In the genomic region with DNA sequence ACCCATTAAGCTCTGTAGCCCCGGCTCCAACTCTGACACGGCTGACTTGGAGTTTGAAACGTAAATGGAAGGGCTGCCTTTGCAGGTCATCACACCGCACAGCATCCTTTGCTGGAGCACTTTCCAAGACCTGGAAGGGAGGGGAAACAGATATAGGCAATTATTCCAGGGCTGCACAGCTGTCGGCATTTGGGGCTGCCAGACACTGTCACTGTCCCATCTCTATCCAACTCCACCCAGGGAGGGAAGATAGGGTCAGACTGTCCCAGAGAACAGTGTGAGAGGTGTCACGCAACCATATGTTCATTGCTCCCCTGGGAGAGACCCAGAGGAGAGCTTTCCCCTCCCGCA, we compare ENCODE assay signal across 10 mouse cellular contexts.
A peak's percentile ranks its signal among the peaks of the same experiment; 100 is the strongest.
DNase-seq lines count a peak whose midpoint lies in the region; ATAC-seq lines count a peak whose summit lies in the region.
"Had no signal": no experiment of that assay in that cellular context is flagged by ENCODE, and none has a peak within 500 bp of the region (broad histone marks: within the 10 kb centered on the region; RNA-seq: fewer than 3 reads in every experiment).

No protein-coding gene starts in this region.

- H3K9ac ChIP-seq in heart, embryonic 15.5 days = no peak overlapping the region
- 0 out of 2 replicates have a peak overlapping the region, but pooled peaks have one; percentile 20 for H3K9ac ChIP-seq in embryonic facial prominence, embryonic 14.5 days (ENCODE audit: low read depth, low read length)
- peak overlapping the region; percentile 38 for H3K9ac ChIP-seq in hindbrain, embryonic 12.5 days
- peak overlapping the region; percentile 61 for H3K9ac ChIP-seq in midbrain, embryonic 13.5 days (replicated peaks)

- ATAC-seq in heart, embryonic 15.5 days (replicated peaks; ENCODE audit: insufficient number of reproducible peaks, insufficient read depth, low FRiP score, low read depth) = no peak
- ATAC-seq in embryonic facial prominence, embryonic 14.5 days (ENCODE audit: low read depth) = peak; percentile 26; the same call in 1 of the 2 replicates
- ATAC-seq in hindbrain, embryonic 12.5 days (ENCODE audit: low FRiP score) = peak; percentile 64
- peak; percentile 81 for ATAC-seq in midbrain, embryonic 13.5 days
- ATAC-seq in inflammation-experienced regulatory T-cells, adult 6 months = no peak
- no peak for ATAC-seq in erythroid progenitor cell, adult 5-6 weeks (replicated peaks; ENCODE audit: low FRiP score, poor library complexity, severe bottlenecking)

- no peaks in the 10 kb centered on the region for H3K9me3 ChIP-seq in heart, embryonic 15.5 days (replicated peaks)
- no peaks in the 10 kb centered on the region for H3K9me3 ChIP-seq in embryonic facial prominence, embryonic 14.5 days (ENCODE audit: control insufficient read depth, low read length)
- H3K9me3 ChIP-seq in hindbrain, embryonic 12.5 days (replicated peaks) = no peaks in the 10 kb centered on the region
- no peaks in the 10 kb centered on the region for H3K9me3 ChIP-seq in midbrain, embryonic 13.5 days

- H3K36me3 ChIP-seq in heart, embryonic 15.5 days = no peaks in the 10 kb centered on the region
- H3K36me3 ChIP-seq in embryonic facial prominence, embryonic 14.5 days (ENCODE audit: control insufficient read depth, insufficient read depth, low read length) = no peaks in the 10 kb centered on the region
- H3K36me3 ChIP-seq in hindbrain, embryonic 12.5 days = no peaks in the 10 kb centered on the region
- H3K36me3 ChIP-seq in midbrain, embryonic 13.5 days = no peaks in the 10 kb centered on the region

- WGBS in heart, embryonic 15.5 days = 32% methylated on average over 7 of the region's 7 CpGs
- 23% methylated on average over 7 of the region's 7 CpGs for WGBS in embryonic facial prominence, embryonic 14.5 days
- WGBS in hindbrain, embryonic 12.5 days = 15% methylated on average over 7 of the region's 7 CpGs
- 19% methylated on average over 7 of the region's 7 CpGs for WGBS in midbrain, embryonic 13.5 days

- H3K27me3 ChIP-seq in heart, embryonic 15.5 days = no peaks in the 10 kb centered on the region
- 0 out of 2 replicates have a peak, but pooled peaks cover 3% of the 10 kb centered on the region for H3K27me3 ChIP-seq in embryonic facial prominence, embryonic 14.5 days (replicated peaks; ENCODE audit: control insufficient read depth, insufficient read depth, low read length)
- peaks cover 5% of the 10 kb centered on the region; the same call in 1 of the 2 replicates for H3K27me3 ChIP-seq in hindbrain, embryonic 12.5 days
- 0 out of 2 replicates have a peak, but pooled peaks cover 12% of the 10 kb centered on the region for H3K27me3 ChIP-seq in midbrain, embryonic 13.5 days

- peak overlapping the region; percentile 18 for H3K4me3 ChIP-seq in heart, embryonic 15.5 days
- H3K4me3 ChIP-seq in embryonic facial prominence, embryonic 14.5 days (ENCODE audit: low read depth, low read length) = peak overlapping the region; percentile 18
- H3K4me3 ChIP-seq in hindbrain, embryonic 12.5 days = peak overlapping the region; percentile 29
- peak overlapping the region; percentile 39 for H3K4me3 ChIP-seq in midbrain, embryonic 13.5 days (replicated peaks)

- peak overlapping the region; percentile 52 for H3K4me2 ChIP-seq in heart, embryonic 15.5 days
- H3K4me2 ChIP-seq in embryonic facial prominence, embryonic 14.5 days (ENCODE audit: low read depth, low read length) = peak overlapping the region; percentile 52
- H3K4me2 ChIP-seq in hindbrain, embryonic 12.5 days (replicated peaks) = peak overlapping the region; percentile 55
- peak overlapping the region; percentile 58 for H3K4me2 ChIP-seq in midbrain, embryonic 13.5 days (replicated peaks)

- no peak overlapping the region for H3K27ac ChIP-seq in heart, embryonic 15.5 days
- H3K27ac ChIP-seq in embryonic facial prominence, embryonic 14.5 days (replicated peaks; ENCODE audit: low read depth, low read length) = no peak overlapping the region
- H3K27ac ChIP-seq in hindbrain, embryonic 12.5 days = peak overlapping the region; percentile 19; the same call in 1 of the 2 replicates
- H3K27ac ChIP-seq in midbrain, embryonic 13.5 days = peak overlapping the region; percentile 30; the same call in 1 of the 2 replicates
- H3K27ac ChIP-seq: macrophage had no signal

- peaks cover 5% of the 10 kb centered on the region; the same call in 1 of the 2 replicates for H3K4me1 ChIP-seq in heart, embryonic 15.5 days (replicated peaks)
- H3K4me1 ChIP-seq in embryonic facial prominence, embryonic 14.5 days (ENCODE audit: control insufficient read depth, insufficient read depth, low read length) = peaks cover 5% of the 10 kb centered on the region
- peaks cover 12% of the 10 kb centered on the region for H3K4me1 ChIP-seq in hindbrain, embryonic 12.5 days
- peaks cover 14% of the 10 kb centered on the region for H3K4me1 ChIP-seq in midbrain, embryonic 13.5 days (replicated peaks)

- intact Hi-C loops in heart, postnatal 14 days (cut with DNase I) = no loop called here

- DNase-seq in heart, postnatal 14 days = no peak
- no peak for DNase-seq in embryonic facial prominence, embryonic 14.5 days (ENCODE audit: low spot score)
- no peak for DNase-seq in cerebellum, postnatal 25 days
- DNase-seq: adrenal gland, adult 2 months had no signal

Comparison
In these comparisons a context has a peak if more than half of its experiments do, and no peak if none do; other contexts are left out.
1. ATAC-seq: peak in embryonic facial prominence, embryonic 14.5 days (single experiment), hindbrain, embryonic 12.5 days (single experiment) and midbrain, embryonic 13.5 days (single experiment); none in heart, embryonic 15.5 days (single experiment), inflammation-experienced regulatory T-cells, adult 6 months (single experiment) and erythroid progenitor cell, adult 5-6 weeks (single experiment).
2. H3K27ac ChIP-seq: peak in hindbrain, embryonic 12.5 days (single experiment) and midbrain, embryonic 13.5 days (single experiment); none in heart, embryonic 15.5 days (single experiment) and embryonic facial prominence, embryonic 14.5 days (single experiment).
3. Peak in every context shown above with its lines, with median percentiles within 50 percentile points of each other: H3K4me2 ChIP-seq and H3K4me3 ChIP-seq.